Mouse (Mus musculus): Measurements from ENCODE around the gene Adamts15.

GRCm38 (mm10) chr9:30928759-30929158 lies 6.5 kb upstream of the Adamts15 start:
- no peak for TF ChIP-seq ZNF384 (IDR thresholded peaks at IDR 0.05; ENCODE audit: low read depth, low read length)
- no peak for TF ChIP-seq CHD2 (IDR thresholded peaks at IDR 0.05; ENCODE audit: low read depth, low read length)

Data from ES-E14 (cell line).